Mouse (Mus musculus): ENCODE measurements at regions not wholly inside any gene's neighbourhood (a gene's known extent, or its start where the extent isn't known, plus 50 kb on each side); places are given as distances from the start of the nearest gene placed in this dataset.

GRCm38 (mm10) chr19:14347026-14347425, 250.8 kb downstream of the Tle4 start:
- no peak for ATAC-seq

DNA sequence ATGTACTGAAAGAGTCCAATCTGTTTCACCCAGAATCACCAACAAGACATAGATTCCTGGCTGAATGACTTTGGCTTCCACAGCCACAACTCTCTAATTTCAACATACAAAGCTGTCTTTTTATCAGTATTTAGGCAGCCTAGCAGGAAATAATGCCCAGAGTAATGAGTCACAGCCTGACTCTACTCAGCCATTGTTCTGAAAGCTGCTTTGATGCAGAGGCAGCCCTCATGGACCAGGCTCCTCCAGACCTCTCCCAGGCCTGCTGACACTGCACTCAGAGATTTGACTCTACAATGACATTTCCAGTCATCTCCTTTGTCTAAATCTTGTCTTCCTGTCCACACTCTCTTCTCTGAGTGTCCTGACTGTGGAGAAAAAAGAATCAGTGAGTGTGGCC, 250.4 kb downstream of the Tle4 start:
- ATAC-seq, result no peak

GRCm38 (mm10) chr19:14349753-14350152, 248.1 kb downstream of the Tle4 start:
- ATAC-seq, result no peak

DNA sequence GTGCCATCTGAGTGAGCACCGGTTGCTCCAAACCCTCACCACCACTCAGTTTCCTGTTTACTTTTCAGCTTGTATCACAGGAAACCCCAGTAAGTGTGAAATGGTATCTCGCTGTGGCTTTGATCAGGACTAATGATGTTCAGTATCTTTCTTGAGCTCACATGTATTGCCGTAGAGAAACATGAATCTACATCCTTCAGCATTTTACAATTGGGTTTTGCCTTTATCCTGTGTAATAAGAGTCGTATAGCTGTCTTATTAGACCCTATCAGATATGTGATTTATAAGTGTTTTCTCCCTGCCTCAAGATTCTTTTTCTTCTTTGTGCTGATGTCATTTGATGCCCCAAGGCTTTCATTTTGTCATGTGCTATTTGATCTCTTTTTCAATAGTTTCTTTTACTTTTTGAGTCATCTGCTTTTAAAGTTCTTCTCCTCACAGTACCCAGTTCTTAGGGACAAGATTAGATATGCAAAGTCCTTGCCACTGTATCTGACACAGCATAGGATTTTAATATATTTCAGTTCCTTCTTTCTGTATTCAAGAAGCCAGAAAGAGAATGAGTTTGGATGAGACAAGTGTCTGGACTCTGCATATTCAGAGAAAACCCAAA, 246.0 kb downstream of the Tle4 start:
- ATAC-seq, result peak; percentile 91

DNA sequence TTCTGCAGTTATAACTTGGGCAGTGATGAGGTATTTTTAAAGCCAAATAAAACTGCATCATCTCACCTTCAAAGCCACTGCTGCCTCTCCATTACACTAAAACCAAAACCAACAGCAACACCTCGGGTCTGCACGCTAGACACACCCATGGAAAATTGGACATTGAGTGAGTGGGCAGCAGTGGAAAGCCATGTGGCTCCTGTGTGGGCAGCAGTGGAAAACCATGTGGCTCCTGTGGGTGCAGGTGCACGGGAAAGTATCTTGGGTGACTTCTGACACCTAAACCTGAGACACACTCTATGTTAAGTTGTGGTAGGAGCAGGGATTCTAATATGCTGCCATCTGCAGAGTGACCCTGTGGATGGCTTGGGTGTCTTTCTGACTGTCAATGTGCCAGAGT, 245.3 kb downstream of the Tle4 start:
- ATAC-seq, result peak; percentile 6

DNA sequence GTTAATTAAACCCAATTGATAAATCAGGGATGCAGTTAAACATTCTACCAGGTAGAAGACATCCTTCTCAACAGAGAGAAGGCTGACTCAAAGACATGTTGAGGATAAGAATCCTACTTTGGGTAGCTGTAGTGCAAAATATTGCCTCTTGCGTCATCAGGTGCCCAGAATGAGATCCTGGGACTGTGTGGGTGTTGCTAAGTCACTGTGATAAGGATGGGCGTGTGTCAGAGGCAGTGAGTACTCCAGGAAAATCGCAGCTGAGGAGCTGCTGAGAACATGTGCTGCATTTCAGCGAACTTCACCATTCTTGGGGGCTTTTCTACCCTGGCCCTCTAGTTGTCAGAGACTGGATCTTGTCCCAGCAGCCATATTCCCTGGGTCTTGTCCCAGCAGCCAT, 244.7 kb downstream of the Tle4 start:
- no peak for ATAC-seq

DNA sequence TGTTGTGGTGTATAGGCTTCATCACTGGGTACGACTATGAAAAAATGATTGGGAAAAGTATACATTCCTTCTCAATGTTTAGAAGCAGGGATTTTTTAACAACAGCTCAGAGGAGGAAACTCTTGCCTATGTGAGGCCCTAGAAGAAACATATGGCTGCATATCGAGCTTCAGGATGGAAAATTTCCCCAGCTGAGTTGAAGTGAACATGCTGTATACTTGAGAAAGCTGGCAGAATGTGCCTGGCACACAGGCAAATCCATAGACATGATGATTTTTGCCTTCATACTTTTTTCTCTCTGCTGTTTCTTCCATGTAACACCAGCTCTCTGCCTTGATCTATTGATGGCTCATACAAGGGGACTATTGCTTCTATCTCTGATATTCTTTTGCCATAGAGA, 242.7 kb downstream of the Tle4 start:
- no peak for ATAC-seq

GRCm38 (mm10) chr19:14355946-14356345, 241.9 kb downstream of the Tle4 start:
- no peak for ATAC-seq

DNA sequence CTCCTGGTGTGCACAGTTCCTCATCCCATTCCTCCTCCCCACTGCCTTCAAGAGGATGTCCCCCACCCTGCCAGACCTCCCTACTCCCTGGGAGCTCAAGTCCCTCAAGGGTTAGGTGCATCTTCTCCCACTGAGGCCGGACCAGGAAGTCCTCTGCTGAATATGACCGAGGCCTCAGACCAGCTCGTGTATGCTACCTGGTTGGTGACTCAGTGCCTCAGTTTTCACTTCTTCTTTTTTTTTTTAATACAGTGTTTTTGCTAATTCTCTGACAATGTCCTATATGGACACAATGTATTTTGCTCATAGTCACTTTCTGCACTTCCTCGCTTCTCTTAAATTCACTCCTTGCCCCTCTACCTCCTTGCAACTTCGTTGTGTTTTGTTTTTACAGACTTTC, 237.2 kb downstream of the Tle4 start:
- no peak for ATAC-seq

DNA sequence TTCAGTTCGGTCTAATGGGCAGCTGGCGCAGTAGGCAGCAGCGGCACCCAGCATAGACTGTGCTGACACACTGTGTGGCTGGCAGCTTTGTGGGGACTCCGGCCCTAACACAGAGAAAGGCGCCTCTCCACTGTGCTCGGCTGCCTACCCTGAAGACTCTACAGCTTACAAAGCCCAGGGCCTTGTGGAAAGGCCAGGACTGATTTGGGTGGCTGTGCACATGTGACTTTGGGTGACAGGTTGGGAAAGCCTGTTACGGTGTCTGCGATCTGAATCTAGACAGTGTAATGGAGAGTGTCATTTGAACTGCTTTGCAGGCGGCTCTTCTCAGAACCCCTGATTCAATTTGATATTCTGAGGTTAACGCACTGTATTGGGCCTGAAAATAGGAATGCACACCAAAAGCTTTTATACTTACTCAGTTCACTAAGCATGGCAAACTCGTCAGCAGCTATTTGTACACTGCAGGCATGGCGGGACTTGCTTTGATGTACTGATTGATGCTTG, 228.7 kb downstream of the Tle4 start:
- ATAC-seq, result no peak

DNA sequence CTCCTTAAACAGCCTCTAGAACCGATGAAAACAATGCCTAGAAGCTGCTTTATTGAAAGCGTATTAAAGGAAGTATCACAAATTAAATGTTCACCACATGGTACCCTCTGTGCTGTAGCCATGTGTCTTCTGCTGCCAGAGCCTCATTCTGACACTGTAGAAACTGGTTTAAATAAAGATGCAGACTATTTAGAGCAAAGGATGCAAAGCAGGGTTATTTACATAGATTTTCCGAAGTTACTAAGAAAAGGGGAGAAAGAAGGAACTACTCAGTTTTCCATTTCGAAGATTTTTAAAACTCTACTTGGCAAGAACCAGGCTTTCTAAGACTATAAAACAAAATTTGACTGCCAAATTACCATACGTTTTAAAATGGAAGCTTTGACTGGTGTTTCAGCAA, 226.5 kb downstream of the Tle4 start:
- no peak for ATAC-seq

- ATAC-seq, result no peak
Observed at GRCm38 (mm10) chr19:14373996-14374395, 223.9 kb downstream of the Tle4 start.

- no peak for ATAC-seq
Observed at GRCm38 (mm10) chr19:14380898-14381297, 217.0 kb downstream of the Tle4 start.

DNA sequence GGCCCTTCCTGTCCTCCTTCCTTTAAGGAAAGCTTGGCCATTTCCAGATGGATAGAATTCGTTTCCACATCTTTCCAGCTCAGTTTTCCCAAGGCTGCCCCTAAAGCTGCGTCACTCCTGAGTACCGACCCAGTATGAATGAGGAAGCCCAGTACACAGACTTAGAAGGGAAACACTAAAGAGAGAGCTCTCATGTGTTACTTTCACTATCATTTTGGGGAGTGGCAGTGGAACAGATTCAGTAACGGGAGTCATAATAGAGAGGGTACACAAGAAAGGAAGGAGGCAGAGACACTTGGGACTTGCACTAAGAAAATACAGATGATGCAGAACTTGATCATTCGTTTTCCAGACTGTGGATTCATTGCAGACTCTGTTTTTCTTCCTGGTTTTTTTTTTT, 210.1 kb downstream of the Tle4 start:
- ATAC-seq, result peak; percentile 89

GRCm38 (mm10) chr19:14388539-14388938, 209.3 kb downstream of the Tle4 start:
- ATAC-seq, result peak; percentile 76

GRCm38 (mm10) chr19:14389881-14390837, 207.7 kb downstream of the Tle4 start:
- ATAC-seq, result no peak

GRCm38 (mm10) chr19:14390914-14391313, 206.9 kb downstream of the Tle4 start:
- ATAC-seq, result no peak
